8 mouse cellular contexts compared by ENCODE assay signal in the genomic region with DNA sequence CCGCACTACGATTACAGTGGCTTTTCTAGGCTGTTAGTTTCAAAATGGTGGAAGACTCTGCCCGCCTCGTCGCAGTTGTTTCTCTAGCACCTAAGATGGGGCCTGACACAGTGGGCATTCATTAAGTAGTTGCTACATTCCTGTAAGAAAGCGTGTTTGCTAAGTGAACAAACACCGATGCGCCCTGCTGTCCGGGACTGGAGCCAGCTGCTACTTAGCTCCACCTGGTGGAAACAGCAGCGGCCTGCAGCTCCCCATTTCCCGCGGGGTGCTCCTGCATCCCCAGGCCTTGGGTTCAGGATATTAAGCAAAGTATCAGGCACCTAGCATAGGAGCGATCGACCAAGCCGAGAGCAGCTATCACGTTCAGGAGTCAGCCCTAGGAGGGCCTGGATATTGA. TPM values are rescaled to one million over a fixed set of nuclear protein-coding genes. Genes with fewer than 3 reads are reported as not detected.
DNase-seq lines count a peak whose midpoint lies in the region; ATAC-seq and TF ChIP-seq lines count a peak whose summit lies in the region.

No protein-coding gene starts in this region.

- peak; percentile 80 for DNase-seq in Muller cell, postnatal 12 days (ENCODE audit: inconsistent ontology term)
- peak; percentile 85 for DNase-seq in cerebellum, adult 8-10 months
- peak; percentile 89 for DNase-seq in forebrain, postnatal 0 days
- DNase-seq in hindbrain, embryonic 10.5 days (ENCODE audit: low spot score): peak; percentile 84
- DNase-seq in layer of hippocampus, postnatal 25 days (ENCODE audit: extremely low spot score in 1 of 2, low spot score in 1 of 2): peak; percentile 67 to 83
- DNase-seq in lung, postnatal 25 days (ENCODE audit: low spot score): peak; percentile 77
- peak; percentile 87 for DNase-seq in retina, embryonic 14.5 days (ENCODE audit: low spot score)
- peak; percentile 74 to 76 for DNase-seq in thymus, postnatal 36 days

- no peak overlapping the region for H3K27ac ChIP-seq in forebrain, postnatal 0 days (ENCODE audit: low read depth, low read length)
- H3K27ac ChIP-seq in hindbrain, embryonic 10.5 days: no peak overlapping the region

- H3K4me2 ChIP-seq in forebrain, postnatal 0 days (ENCODE audit: low read depth): peak overlapping the region; percentile 35

- no peak for ATAC-seq in forebrain, postnatal 0 days

- H3K9ac ChIP-seq in forebrain, postnatal 0 days: no peak overlapping the region

- peaks cover 11% of the 10 kb centered on the region for H3K4me1 ChIP-seq in forebrain, postnatal 0 days (ENCODE audit: insufficient read depth)
- H3K4me1 ChIP-seq in hindbrain, embryonic 10.5 days (replicated peaks): peaks cover 43% of the 10 kb centered on the region

- WGBS in forebrain, postnatal 0 days: 7% methylated on average over 16 of the region's 16 CpGs
- 9% methylated on average over 16 of the region's 16 CpGs for WGBS in hindbrain, embryonic 10.5 days

- peaks cover 12% of the 10 kb centered on the region for H3K36me3 ChIP-seq in forebrain, postnatal 0 days (ENCODE audit: insufficient read depth)
- peaks cover 16% of the 10 kb centered on the region for H3K36me3 ChIP-seq in hindbrain, embryonic 10.5 days

- H3K27me3 ChIP-seq in forebrain, postnatal 0 days (ENCODE audit: insufficient read depth, low read length): no peaks in the 10 kb centered on the region
- H3K27me3 ChIP-seq in hindbrain, embryonic 10.5 days (ENCODE audit: insufficient read depth, poor library complexity, severe bottlenecking): peaks cover 25% of the 10 kb centered on the region

- TF ChIP-seq CTCF in forebrain, postnatal 0 days (IDR thresholded peaks at IDR 0.05; ENCODE audit: low read depth): peak; percentile 93

- H3K4me3 ChIP-seq in forebrain, postnatal 0 days (ENCODE audit: low read depth, low read length): peak overlapping the region; percentile 6; the same call in 1 of the 2 replicates
- H3K4me3 ChIP-seq in hindbrain, embryonic 10.5 days: peak overlapping the region; percentile 35

- H3K9me3 ChIP-seq in forebrain, postnatal 0 days (ENCODE audit: low read length): no peaks in the 10 kb centered on the region
- H3K9me3 ChIP-seq in hindbrain, embryonic 10.5 days: no peaks in the 10 kb centered on the region

RNA-seq across cellular contexts. Expression of a gene that starts 1.6 kb away (rescaled TPM):
- total RNA-seq in forebrain, postnatal 0 days (2014; rRNA removed): 81.9 and 92.3 TPM in 2 replicates
- polyA plus RNA-seq in forebrain, postnatal 0 days (2015; fragmentation: Nextera tagmentation; extraction: Ambion mirVana): 162 and 190 TPM in 2 replicates
- 231 and 240 TPM in 2 replicates for polyA plus RNA-seq in hindbrain, embryonic 10.5 days (2016; fragmentation: Nextera tagmentation; extraction: Ambion mirVana)
- total RNA-seq in layer of hippocampus, postnatal 25 days (2021): 100 to 1,000 TPM; 116 to 120 TPM

RNA-seq across cellular contexts. Expression of a gene that starts 13.8 kb away (rescaled TPM):
- total RNA-seq in forebrain, postnatal 0 days (2014; rRNA removed): 72.4 and 77.4 TPM in 2 replicates
- polyA plus RNA-seq in forebrain, postnatal 0 days (2015; fragmentation: Nextera tagmentation; extraction: Ambion mirVana): 32.2 and 33.3 TPM in 2 replicates
- 4.5 and 9.8 TPM in 2 replicates for polyA plus RNA-seq in hindbrain, embryonic 10.5 days (2016; fragmentation: Nextera tagmentation; extraction: Ambion mirVana)
- total RNA-seq in layer of hippocampus, postnatal 25 days (2021): 100 to 1,000 TPM in 1 of 2 experiments, 10 to 100 TPM in 1; 95.7 to 110 TPM

RNA-seq across cellular contexts. Expression of a gene that starts 23.2 kb away (rescaled TPM):
- 2.3 and 6.2 TPM in 2 replicates for total RNA-seq in forebrain, postnatal 0 days (2014; rRNA removed)
- polyA plus RNA-seq in forebrain, postnatal 0 days (2015; fragmentation: Nextera tagmentation; extraction: Ambion mirVana): 3.9 TPM in 2 replicates
- polyA plus RNA-seq in hindbrain, embryonic 10.5 days (2016; fragmentation: Nextera tagmentation; extraction: Ambion mirVana): 5.7 and 6.5 TPM in 2 replicates
- total RNA-seq in layer of hippocampus, postnatal 25 days (2021): 1 to 10 TPM in 1 of 2 experiments, under 1 TPM in 1; 0.98 to 1.8 TPM

RNA-seq across cellular contexts. Expression of a gene that starts 55.8 kb away (rescaled TPM):
- total RNA-seq in forebrain, postnatal 0 days (2014; rRNA removed): 1.4 and 1.6 TPM in 2 replicates
- polyA plus RNA-seq in forebrain, postnatal 0 days (2015; fragmentation: Nextera tagmentation; extraction: Ambion mirVana): 0.58 and 1.4 TPM in 2 replicates
- polyA plus RNA-seq in hindbrain, embryonic 10.5 days (2016; fragmentation: Nextera tagmentation; extraction: Ambion mirVana): 4.0 and 4.5 TPM in 2 replicates
- total RNA-seq in layer of hippocampus, postnatal 25 days (2021): 1 to 10 TPM; 5.7 to 6.0 TPM
